Mouse (Mus musculus) forelimb bud, embryonic 11.5 days (tissue): ENCODE measurements around the gene Myo19.

Experiments used
- DNase-seq: peaks from one replicate; pipeline ENCODE4 v3.0.0-alpha.2; 2012; ENCODE audit warnings: low read depth, low spot score

Gene Myo19

DNA sequence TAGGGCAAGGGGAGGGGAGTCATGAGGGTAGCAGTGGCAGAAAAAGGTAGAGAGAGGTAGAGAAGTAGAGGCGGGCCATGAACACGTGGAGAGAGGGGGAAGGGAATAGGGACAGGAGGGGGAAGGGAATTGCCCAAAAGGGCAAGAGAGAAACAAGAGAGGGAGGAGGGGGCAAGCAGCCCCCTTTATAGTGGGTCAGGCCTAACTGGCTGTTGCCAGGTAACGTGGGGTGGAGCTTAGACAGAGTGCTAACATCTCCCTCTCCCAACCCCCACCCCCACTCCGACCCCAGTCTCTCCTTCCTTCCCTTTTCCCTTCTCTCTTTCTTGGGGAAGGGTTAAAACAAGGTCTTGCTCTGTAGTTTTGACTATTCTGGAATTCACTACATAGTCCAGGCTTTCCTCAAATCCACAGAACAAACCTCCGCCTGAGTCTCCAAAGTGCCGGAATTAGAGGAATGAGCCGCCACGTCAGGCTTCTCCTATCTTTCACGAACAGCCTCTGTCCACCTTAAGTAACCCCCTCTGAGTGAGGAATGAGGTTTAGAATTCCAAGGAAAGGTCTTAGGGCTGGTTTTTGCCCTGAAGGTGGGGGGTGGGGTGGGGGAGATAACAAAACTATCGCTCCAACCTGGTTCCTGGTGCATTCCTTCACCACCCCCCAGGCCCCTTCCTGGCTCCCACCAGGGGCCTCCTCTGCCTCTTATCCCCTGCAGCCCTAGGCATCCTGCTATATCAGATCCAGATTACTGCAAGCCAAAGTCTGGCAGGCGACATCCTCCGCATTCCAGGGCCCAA, 64.9 kb downstream of the Myo19 start:
- no peak for DNase-seq

DNA sequence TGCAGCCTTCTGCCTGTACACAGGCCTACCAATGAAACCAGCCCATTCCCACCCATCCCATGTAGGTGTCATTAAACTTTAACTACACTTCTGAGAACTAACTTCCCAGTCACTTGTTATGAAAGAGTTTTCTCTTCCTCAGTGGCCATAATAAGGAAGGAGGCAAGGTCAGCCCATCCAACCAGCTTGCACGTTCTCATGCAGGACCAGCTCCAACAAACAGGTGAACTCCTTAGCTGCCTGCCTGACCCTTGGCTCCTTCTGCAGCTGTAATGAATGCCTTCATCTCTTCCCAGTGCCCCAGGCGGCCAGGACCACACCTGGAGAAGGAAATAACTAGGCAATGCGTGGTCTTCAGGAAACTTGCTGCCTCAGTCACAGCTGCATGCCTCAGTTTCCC, 65.9 kb downstream of the Myo19 start:
- no peak for DNase-seq

- no peak for DNase-seq
Measured at GRCm38 (mm10) chr11:84947206-84947605, 67.3 kb downstream of the Myo19 start.

- DNase-seq: no peak
Measured at GRCm38 (mm10) chr11:84948114-84948513, 68.2 kb downstream of the Myo19 start.

DNA sequence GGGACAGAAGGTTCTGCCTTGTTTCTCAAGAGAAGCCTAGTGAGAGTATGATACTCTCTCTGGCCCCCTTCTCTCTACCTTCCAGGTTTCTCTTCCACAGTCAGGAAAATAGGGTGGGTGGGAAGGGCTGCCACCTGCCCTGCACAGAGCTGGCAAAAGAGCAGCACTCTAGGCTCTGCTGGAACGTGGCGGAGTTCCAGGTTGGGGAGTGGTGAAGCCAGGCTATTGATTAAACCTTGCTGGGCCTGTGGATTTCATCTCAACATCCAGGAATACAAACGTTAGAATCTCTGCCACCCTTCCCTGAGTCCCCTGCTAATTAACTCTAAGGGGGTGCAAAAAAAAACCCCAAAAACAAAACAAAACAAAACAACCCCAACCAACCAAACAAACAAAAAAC, 68.6 kb downstream of the Myo19 start:
- DNase-seq: no peak

- DNase-seq: no peak
Measured at GRCm38 (mm10) chr11:84952611-84953010, 72.7 kb downstream of the Myo19 start.

DNA sequence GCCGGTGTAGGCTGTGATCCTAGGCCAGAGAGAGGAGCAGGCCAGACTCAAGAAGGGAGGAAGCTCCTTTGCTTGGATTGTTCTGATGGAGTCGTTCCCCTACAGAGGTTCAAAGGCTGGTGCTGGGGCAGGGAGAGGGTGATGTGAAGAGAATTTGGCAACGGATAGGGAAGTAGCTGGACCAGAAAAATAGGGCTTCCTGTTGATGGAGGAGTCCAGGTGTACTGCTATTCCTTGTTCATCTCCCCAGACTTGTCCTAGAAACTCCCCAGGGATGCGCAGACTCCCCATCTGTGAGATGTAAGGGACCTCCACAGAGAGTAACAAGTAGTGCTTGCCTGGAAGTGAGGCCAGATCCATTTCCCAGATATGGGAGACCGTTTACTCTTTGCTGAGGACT, 76.5 kb downstream of the Myo19 start:
- DNase-seq: no peak

GRCm38 (mm10) chr11:84957171-84957570, 77.2 kb downstream of the Myo19 start:
- no peak for DNase-seq

DNA sequence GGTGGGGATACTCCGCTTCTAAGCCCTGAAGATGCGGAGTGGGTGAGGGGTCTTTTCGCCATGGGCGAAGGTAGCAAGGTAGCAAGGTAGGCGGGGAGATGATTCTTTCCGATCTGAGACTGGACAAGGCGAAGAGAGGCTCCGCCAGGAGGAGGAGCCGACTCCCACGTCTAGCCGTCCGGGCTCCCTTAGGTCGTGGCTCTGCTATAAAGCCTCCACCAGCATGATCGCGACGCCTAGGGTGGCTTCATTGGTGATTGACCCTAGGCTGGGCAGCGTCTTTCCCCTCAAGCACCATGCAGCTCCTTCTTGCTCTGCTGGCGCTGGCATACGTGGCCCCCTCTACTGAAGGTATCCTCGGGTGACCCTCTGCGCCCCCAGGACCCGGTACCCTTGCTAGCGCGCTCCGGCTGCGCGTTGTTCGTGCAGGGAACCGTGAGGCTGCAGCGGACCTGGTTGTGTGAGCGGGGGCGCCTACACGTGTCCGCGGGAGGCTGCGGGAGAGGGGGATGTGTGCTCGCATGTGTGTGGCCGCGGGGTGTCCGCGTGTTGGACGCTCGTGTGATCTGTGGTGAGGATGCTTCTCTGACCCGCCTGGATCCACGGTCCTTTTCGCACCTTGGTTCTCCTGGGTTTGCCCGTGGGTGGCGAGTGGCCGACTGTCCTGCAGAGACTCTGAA, 77.8 kb downstream of the Myo19 start, which contains the start of gene Car4:
Gene Car4 (plus strand): TSS at position 196 of the 680 bp plus-strand sequence.
- DNase-seq: no peak

DNA sequence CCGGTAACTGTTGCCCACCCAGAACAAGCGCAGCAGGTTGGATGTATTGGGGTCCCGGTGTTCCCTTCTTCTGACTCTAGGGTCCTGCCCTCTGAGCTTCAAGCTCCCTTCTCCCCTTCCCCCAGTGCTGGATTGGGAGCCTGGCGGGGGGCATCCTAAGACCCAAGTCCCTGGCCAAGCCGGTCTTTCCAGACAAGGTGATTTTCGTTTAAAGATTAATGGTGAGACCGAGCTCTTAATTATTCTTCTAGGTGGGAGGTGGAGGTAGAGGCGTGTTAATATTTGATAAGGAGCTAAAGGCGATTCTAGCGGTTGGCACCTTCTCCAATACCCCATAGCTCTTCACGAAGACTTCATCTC, 78.3 kb downstream of the Myo19 start:
- no peak for DNase-seq

- no peak for DNase-seq
Measured at GRCm38 (mm10) chr11:84959181-84959580, 79.2 kb downstream of the Myo19 start.

DNA sequence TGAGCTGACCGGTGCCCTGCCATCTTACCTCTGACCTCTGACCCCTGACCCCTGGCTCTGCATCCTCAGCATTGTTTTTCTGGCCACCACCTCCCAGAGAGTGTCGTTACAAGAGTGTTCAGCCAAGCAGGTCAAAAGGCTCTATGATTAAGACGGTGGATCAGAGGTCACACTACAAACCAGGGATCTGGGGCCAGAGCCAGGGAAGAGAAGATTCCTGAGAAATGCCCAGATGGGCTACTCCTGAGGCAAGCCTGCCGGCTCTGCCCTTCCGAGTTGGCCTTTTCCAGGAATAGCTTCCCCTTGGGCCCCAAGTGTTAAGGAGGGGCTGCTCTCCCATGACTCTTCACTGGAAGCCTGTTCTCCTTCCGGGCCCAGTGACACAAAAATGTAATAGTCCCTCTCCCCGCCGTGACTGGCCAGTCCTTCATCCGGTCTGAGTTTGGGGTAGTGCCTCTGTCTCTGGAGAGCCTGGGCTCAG, 79.8 kb downstream of the Myo19 start:
- no peak for DNase-seq

DNA sequence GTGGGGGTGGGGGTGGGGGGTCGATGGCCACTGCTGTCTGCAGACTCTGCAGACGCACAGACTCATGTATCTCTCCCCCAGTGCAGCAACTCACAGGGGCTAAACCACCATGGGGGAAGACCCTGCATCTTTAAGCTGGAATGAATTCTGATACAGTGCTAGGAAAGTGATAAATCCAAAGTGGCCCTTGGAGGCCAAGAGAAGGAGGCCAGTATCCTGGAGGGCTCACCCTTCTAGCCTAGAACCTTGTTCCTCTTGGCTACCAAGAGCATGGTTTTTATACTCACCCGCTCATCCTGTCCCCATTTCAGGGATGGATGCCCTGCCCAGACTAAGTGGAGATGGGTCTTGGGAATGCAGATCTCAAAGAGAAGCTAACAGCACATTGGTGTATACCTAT, 80.3 kb downstream of the Myo19 start:
- DNase-seq: no peak

DNA sequence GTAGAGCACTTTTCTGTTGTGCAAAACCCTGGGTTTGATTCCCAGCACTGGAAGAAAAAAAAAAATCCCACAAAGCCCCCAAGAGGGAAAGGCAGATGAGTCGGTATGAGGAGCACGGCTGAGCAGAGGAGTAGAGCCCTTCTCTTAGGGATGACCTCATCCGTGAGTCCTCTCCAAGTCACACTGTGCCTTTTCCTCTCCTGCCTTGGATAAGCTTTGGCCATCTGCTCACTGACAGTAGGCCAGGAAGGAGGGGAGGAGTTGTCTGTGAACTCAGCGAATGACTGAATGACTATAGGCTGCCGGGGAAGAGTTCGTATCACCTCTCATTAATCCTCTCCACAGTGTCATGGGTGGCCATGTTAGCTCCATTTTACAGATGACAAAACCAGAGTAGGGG, 80.8 kb downstream of the Myo19 start:
- no peak for DNase-seq
